Mouse (Mus musculus) intestine, postnatal 0 days (tissue): ENCODE data around the gene Zfp423. TPM values are rescaled to one million over a fixed set of nuclear protein-coding genes. Genes with fewer than 3 reads are reported as not detected.

Source experiments
- ATAC-seq: fragments of 200-750 bp; cut with Nextera tagmentation; 2 replicates; pipeline ENCODE4 v1.8.0; 2017; ENCODE audit warnings: mild to moderate bottlenecking, moderate TSS enrichment, moderate library complexity
- H3K27ac ChIP-seq: fragments of 300-500 bp; sonication (generic); 2 replicates; pipeline ENCODE4 v1.5.1; 2014; ENCODE audit warnings: mild to moderate bottlenecking, low read depth, low read length, moderate library complexity
- H3K27me3 ChIP-seq: fragments of 300-500 bp; sonication (generic); replicated peaks from 2 replicates; pipeline ENCODE4 v1.6.1; 2014; ENCODE audit warnings: low read length, mixed read lengths; ENCODE audit not compliant: control insufficient read depth, insufficient read depth
- H3K36me3 ChIP-seq: fragments of 300-500 bp; sonication (generic); 2 replicates; pipeline ENCODE4 v1.6.1; 2014; ENCODE audit warnings: mild to moderate bottlenecking, moderate library complexity; ENCODE audit not compliant: control insufficient read depth, insufficient read depth
- H3K4me1 ChIP-seq: fragments of 300-500 bp; sonication (generic); replicated peaks from 2 replicates; pipeline ENCODE4 v1.6.1; 2014; ENCODE audit warnings: antibody characterized with exemption, low read length, mixed read lengths; ENCODE audit not compliant: control insufficient read depth, insufficient read depth
- H3K4me2 ChIP-seq: fragments of 300-500 bp; sonication (generic); replicated peaks from 2 replicates; pipeline ENCODE4 v1.6.1; 2014; ENCODE audit warnings: low read depth, mild to moderate bottlenecking, moderate library complexity
- H3K4me3 ChIP-seq: fragments of 300-500 bp; sonication (generic); 2 replicates; pipeline ENCODE4 v1.5.1; 2014; ENCODE audit warnings: low read depth, low read length
- H3K9ac ChIP-seq: fragments of 300-500 bp; sonication (generic); 2 replicates; pipeline ENCODE4 v1.6.1; 2014; ENCODE audit warnings: mild to moderate bottlenecking, low read depth, low read length
- H3K9me3 ChIP-seq: fragments of 300-500 bp; sonication (generic); 2 replicates; pipeline ENCODE4 v1.6.1; 2016; ENCODE audit warnings: mixed run types; ENCODE audit not compliant: control insufficient read depth
- CTCF ChIP-seq: sonication (generic); IDR thresholded peaks from 2 replicates; pipeline ENCODE4 v1.5.1; 2016; ENCODE audit warnings: low read depth, mild to moderate bottlenecking, control low read depth, antibody characterized with exemption, moderate library complexity
- WGBS: fragments of 180-500 bp; shearing (Covaris S2); extraction: QIAGEN DNeasy Blood & Tissue Kit; methylation state at CpG from one replicate; pipeline ENCODE4 v1.1.7; 2014; 5-methylcytosine and 5-hydroxymethylcytosine counted together
- polyA plus RNA-seq: library from polyadenylated mRNA; unstranded; fragments of >200 nt; fragmentation: Nextera tagmentation; extraction: Ambion mirVana; gene quantifications from 2 replicates; pipeline ENCODE4 v1.2.1, GENCODE M21; 2015

Zfp423 gene
- polyA plus RNA-seq, 1 experiment from 2014 or later: 1.6 TPM

DNA sequence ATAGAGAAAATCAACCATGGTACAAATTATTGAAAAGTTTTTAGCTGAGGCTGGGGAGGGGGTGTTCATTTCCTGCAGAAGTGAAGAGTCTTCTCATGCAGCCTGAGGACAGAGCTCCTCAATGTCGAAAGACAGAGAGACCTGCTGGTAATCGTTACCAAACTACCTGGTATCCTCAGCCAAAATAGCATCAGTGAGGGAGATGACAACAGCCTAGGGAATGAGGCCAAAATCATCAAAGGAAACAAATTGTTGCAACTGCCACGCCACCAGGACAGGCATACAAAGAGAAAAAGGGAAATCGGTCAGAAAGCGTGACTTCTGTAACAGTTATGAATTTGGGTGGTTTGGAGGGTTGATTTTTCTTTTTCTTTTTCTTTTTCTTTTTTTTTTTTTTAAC, 3.4 kb downstream of the Zfp423 start:
- peaks cover 9% of the 10 kb centered on the region for H3K27me3 ChIP-seq

DNA sequence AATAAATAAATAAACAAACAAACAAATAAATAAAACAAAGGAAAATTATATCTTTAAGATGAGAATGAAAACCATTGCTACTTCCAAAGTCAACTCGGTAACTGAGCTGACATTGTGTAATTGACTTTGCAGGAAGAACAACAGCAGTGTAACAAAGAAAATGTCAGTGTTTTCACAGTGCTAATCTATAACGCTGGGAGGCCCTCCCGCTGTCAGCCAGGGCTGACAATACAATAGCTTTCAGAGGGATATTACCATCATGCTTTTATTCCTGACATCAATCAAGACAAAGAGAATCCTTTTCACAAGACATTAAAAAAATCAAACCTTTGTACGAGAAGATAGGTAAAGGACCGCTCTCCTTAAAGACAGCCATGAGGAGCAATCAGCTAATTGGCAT, 5.9 kb downstream of the Zfp423 start:
- Histone ChIP-seq H3K4me3 (no peak overlapping the region), H3K9ac (no peak overlapping the region), H3K4me1 (0 out of 2 replicates have a peak, but pooled peaks cover 5% of the 10 kb centered on the region), H3K27ac (no peak overlapping the region), H3K9me3 (no peaks in the 10 kb centered on the region), H3K4me2 (no peak overlapping the region), H3K36me3 (no peaks in the 10 kb centered on the region), H3K27me3 (peaks cover 4% of the 10 kb centered on the region; the same call in 1 of the 2 replicates)
- ATAC-seq: no peak
- TF ChIP-seq CTCF: no peak
- WGBS: 64% methylated on average over 5 of the region's 5 CpGs

More for the DNA sequence above, 3.4 kb downstream of the Zfp423 start:
- Histone ChIP-seq H3K27ac (no peak overlapping the region), H3K36me3 (no peaks in the 10 kb centered on the region), H3K4me1 (0 out of 2 replicates have a peak, but pooled peaks cover 5% of the 10 kb centered on the region), H3K4me3 (no peak overlapping the region), H3K9ac (no peak overlapping the region), H3K4me2 (no peak overlapping the region), H3K9me3 (no peaks in the 10 kb centered on the region)
- WGBS: 76% methylated on average over 5 of the region's 5 CpGs
- ATAC-seq: no peak
- TF ChIP-seq CTCF: no peak

- no peak overlapping the region for H3K4me2 ChIP-seq
- ATAC-seq: no peak
- 92% methylated on average over 6 of the region's 6 CpGs for WGBS
- H3K4me1 ChIP-seq: no peaks in the 10 kb centered on the region
- H3K27me3 ChIP-seq: no peaks in the 10 kb centered on the region; the same call in 1 of the 2 replicates
- no peak for TF ChIP-seq CTCF
- no peak overlapping the region for H3K9ac ChIP-seq
- H3K4me3 ChIP-seq: no peak overlapping the region
- H3K27ac ChIP-seq: no peak overlapping the region
- no peaks in the 10 kb centered on the region for H3K9me3 ChIP-seq
- no peaks in the 10 kb centered on the region for H3K36me3 ChIP-seq
These were observed 7.1 kb downstream of the Zfp423 start for GRCm38 (mm10) chr8:87952298-87952697.

GRCm38 (mm10) chr8:87944225-87944934, 15.0 kb downstream of the Zfp423 start:
- ATAC-seq: no peak

DNA sequence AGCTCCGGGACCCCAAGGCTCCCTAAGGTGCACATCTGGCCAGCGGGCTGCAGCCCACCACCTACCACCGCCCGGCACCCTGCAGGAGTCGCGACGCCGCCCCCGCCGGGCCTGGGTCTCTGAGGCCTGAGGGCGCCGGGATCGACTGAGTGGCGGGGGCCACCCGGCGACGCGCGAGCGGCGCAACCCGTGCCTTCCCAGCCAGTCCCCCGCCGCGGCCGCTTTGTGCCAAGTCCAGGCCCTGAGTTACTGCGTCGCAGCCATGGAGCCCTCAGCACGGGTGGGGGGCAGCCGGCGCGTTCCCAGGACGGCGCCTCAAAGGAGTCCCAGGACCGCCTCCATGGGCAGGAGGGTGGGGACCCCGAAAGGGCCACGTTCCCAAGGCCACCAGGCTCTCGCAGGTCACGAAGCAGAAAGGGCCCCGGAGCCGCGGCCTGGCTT, 15.7 kb downstream of the Zfp423 start:
- Histone ChIP-seq H3K27me3 (no peaks in the 10 kb centered on the region), H3K4me3 (peak overlapping the region; percentile 19), H3K36me3 (no peaks in the 10 kb centered on the region), H3K9me3 (no peaks in the 10 kb centered on the region), H3K27ac (no peak overlapping the region), H3K4me2 (peak overlapping the region; percentile 73), H3K4me1 (no peaks in the 10 kb centered on the region), H3K9ac (0 out of 2 replicates have a peak overlapping the region, but pooled peaks have one; percentile 12)
- TF ChIP-seq CTCF: no peak
- no peak for ATAC-seq
- WGBS: 8% methylated on average over 42 of the region's 42 CpGs

More at GRCm38 (mm10) chr8:87944225-87944934, 15.0 kb downstream of the Zfp423 start:
- Histone ChIP-seq H3K4me1 (no peaks in the 10 kb centered on the region), H3K4me3 (no peak overlapping the region), H3K4me2 (no peak overlapping the region), H3K27me3 (no peaks in the 10 kb centered on the region), H3K36me3 (no peaks in the 10 kb centered on the region), H3K27ac (no peak overlapping the region), H3K9ac (no peak overlapping the region), H3K9me3 (no peaks in the 10 kb centered on the region)
- 70% methylated on average over 5 of the region's 5 CpGs for WGBS
- no peak for TF ChIP-seq CTCF

DNA sequence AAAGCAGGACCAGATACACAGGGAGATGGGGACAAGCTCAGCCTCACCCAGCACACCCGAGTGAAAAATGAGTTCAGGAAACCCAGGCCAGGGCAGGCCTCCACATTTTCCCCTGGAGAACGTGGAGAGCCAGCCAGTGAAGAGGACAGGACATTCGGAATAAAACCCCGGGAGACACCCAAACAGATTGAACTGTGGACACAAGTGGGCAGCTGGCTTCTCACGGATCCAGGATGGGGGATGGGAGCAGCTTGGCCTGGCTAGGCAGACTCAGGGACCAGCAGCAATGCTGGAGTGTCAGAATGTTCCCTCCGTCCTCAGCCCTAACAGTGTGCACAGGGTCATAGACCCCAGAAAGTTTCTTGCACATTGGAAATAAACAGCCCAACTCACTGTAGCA, 18.7 kb downstream of the Zfp423 start:
- Histone ChIP-seq H3K4me2 (no peak overlapping the region), H3K27me3 (no peaks in the 10 kb centered on the region), H3K9me3 (no peaks in the 10 kb centered on the region), H3K4me3 (no peak overlapping the region), H3K27ac (no peak overlapping the region), H3K9ac (no peak overlapping the region), H3K4me1 (peaks cover 5% of the 10 kb centered on the region; the same call in 1 of the 2 replicates), H3K36me3 (no peaks in the 10 kb centered on the region)
- no peak for ATAC-seq
- 61% methylated on average over 6 of the region's 6 CpGs for WGBS
- no peak for TF ChIP-seq CTCF
